Mouse (Mus musculus): ENCODE data around the gene Abhd6.

DNA sequence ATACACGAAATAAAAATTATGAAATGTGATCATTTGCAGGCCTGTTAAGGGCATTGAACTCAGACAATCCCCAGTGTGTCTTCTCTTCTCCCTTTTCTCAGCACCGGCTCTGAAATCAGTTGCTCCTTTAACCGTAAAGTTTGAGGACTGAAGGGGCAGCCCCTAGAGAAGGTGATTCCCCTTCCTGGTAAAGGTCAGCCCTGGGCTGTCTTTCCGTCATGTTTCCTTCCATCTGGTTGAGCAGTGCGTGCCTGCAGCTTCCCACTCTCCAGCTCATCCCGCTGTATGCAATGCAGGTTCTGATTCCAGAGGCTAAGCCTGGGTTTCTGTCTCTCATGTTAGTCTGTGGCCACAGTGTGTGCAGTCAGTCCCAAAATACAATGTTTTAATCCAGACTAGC, 42.1 kb downstream of the Abhd6 start:
- TF ChIP-seq CTCF (IDR thresholded peaks at IDR 0.05; ENCODE audit: low read depth) (no peak), EP300 (IDR thresholded peaks at IDR 0.05; ENCODE audit: low read depth) (no peak)

Data from liver, embryonic 14.5 days (tissue).